Mouse (Mus musculus) CH12.LX (cell line): ENCODE results near the gene Noto. TPM values are rescaled to one million over a fixed set of nuclear protein-coding genes. Genes with fewer than 3 reads are reported as not detected.
A peak's percentile ranks its signal among the peaks of the same experiment; 100 is the strongest.
"Not testable (repeated sequence)": the region's sequence is repeated elsewhere in the genome, so short reads cannot be mapped to it uniquely, and the experiment has no call there.

Experiments used
- DNase-seq: peaks from one replicate; pipeline ENCODE4 v3.0.0-alpha.2; 2013; ENCODE audit errors: extremely low read depth
- H3K27ac ChIP-seq: 2 replicates; pipeline ENCODE4 v1.5.1; 2012; ENCODE audit warnings: low read depth, mild to moderate bottlenecking, control low read depth, moderate library complexity; ENCODE audit not compliant: insufficient read depth
- H3K27me3 ChIP-seq: replicated peaks from 2 replicates; pipeline ENCODE3; 2012; ENCODE audit warnings: inconsistent platforms
- H3K36me3 ChIP-seq, 2 experiments: replicated peaks in 1 of 2; 2 replicates each; pipeline versions ENCODE3 to v1.6.1; 2012; ENCODE audit warnings: inconsistent platforms in 1 of 2, low read length in 1 of 2, mild to moderate bottlenecking in 1 of 2, mixed read lengths in 1 of 2, moderate library complexity in 1 of 2; ENCODE audit not compliant: control insufficient read depth in 1 of 2, insufficient read depth in 1 of 2
- H3K4me1 ChIP-seq, 2 experiments: 2 replicates each; pipeline ENCODE4 v1.6.1; 2012; ENCODE audit warnings: inconsistent platforms in 1 of 2, moderate library complexity in 1 of 2; ENCODE audit not compliant: insufficient read depth in 2 of 2, control insufficient read depth in 1 of 2
- H3K4me2 ChIP-seq: 2 replicates; pipeline ENCODE4 v1.6.1; 2012; ENCODE audit warnings: low read depth, mild to moderate bottlenecking, control low read depth; ENCODE audit not compliant: poor library complexity, insufficient read depth, severe bottlenecking
- H3K4me3 ChIP-seq, 3 experiments: fragments of 150-350 bp in 1 of 3; sonication (generic) in 1 of 3; replicated peaks in 1 of 3; 2 replicates each; pipeline versions ENCODE3 to v1.5.1; 2011 to 2012; ENCODE audit warnings: low read depth in 2 of 3, low read length in 2 of 3, mild to moderate bottlenecking in 2 of 3, moderate library complexity in 2 of 3, control low read depth in 1 of 3, improper control_type of control experiment in 1 of 3, inconsistent platforms in 1 of 3, mixed read lengths in 1 of 3; ENCODE audit not compliant: poor library complexity in 1 of 3
- H3K79me2 ChIP-seq: replicated peaks from 2 replicates; pipeline ENCODE4 v1.6.1; 2012; ENCODE audit warnings: mild to moderate bottlenecking, moderate library complexity; ENCODE audit not compliant: control insufficient read depth, poor library complexity, insufficient read depth, severe bottlenecking; ENCODE audit errors: extremely low read depth
- H3K9ac ChIP-seq: 2 replicates; pipeline ENCODE4 v1.6.1; 2012; ENCODE audit warnings: low read depth, mild to moderate bottlenecking, control low read depth, moderate library complexity; ENCODE audit not compliant: insufficient read depth
- H3K9me3 ChIP-seq: replicated peaks from 2 replicates; pipeline ENCODE3; 2012; ENCODE audit warnings: low read length, inconsistent platforms, mixed read lengths
- CHD2 ChIP-seq: IDR thresholded peaks from 2 replicates; pipeline ENCODE4 v1.6.1; 2011; ENCODE audit warnings: low read length, improper control_type of control experiment
- CTCF ChIP-seq, 2 experiments: IDR thresholded peaks in 1 of 2; conservative IDR thresholded peaks in 1 of 2; 2 replicates each; pipeline ENCODE4 v1.5.1; 2011 to 2012; ENCODE audit warnings: low read depth in 2 of 2, low read length in 2 of 2, improper control_type of control experiment in 1 of 2, inconsistent platforms in 1 of 2, mild to moderate bottlenecking in 1 of 2, moderate library complexity in 1 of 2
- E2F4 ChIP-seq: IDR thresholded peaks from 2 replicates; pipeline ENCODE4 v1.6.1; 2011; ENCODE audit warnings: low read depth, low read length, improper control_type of control experiment; ENCODE audit not compliant: insufficient replicate concordance
- ELF1 ChIP-seq: IDR thresholded peaks from 2 replicates; pipeline ENCODE4 v1.6.1; 2014; ENCODE audit warnings: low read depth, mild to moderate bottlenecking, inconsistent platforms, low read length, improper control_type of control experiment
- EP300 ChIP-seq: IDR thresholded peaks from 2 replicates; pipeline ENCODE4 v1.6.1; 2011; ENCODE audit warnings: low read length, improper control_type of control experiment
- ETS1 ChIP-seq: conservative IDR thresholded peaks from 2 replicates; pipeline ENCODE4 v1.6.1; 2012; ENCODE audit warnings: low read depth, mild to moderate bottlenecking, inconsistent platforms, low read length, improper control_type of control experiment, moderate library complexity
- GABPA ChIP-seq: IDR thresholded peaks from 2 replicates; pipeline ENCODE4 v1.6.1; 2012; ENCODE audit warnings: low read depth, low read length, improper control_type of control experiment, inconsistent platforms; ENCODE audit not compliant: insufficient replicate concordance
- IRF4 ChIP-seq: IDR thresholded peaks from 2 replicates; pipeline ENCODE4 v1.6.1; 2014; ENCODE audit warnings: low read depth, mild to moderate bottlenecking, inconsistent platforms, low read length, improper control_type of control experiment
- JUN ChIP-seq: IDR thresholded peaks from 2 replicates; pipeline ENCODE4 v1.6.1; 2011; ENCODE audit warnings: low read depth, mild to moderate bottlenecking, low read length, improper control_type of control experiment, moderate library complexity; ENCODE audit not compliant: insufficient read depth
- JUND ChIP-seq: conservative IDR thresholded peaks from 2 replicates; pipeline ENCODE4 v1.6.1; 2011; ENCODE audit warnings: low read depth, low read length, improper control_type of control experiment
- MAFK ChIP-seq: IDR thresholded peaks from 2 replicates; pipeline ENCODE4 v1.6.1; 2011; ENCODE audit warnings: low read length, improper control_type of control experiment; ENCODE audit not compliant: insufficient replicate concordance
- MAZ ChIP-seq: IDR thresholded peaks from 2 replicates; pipeline ENCODE4 v1.6.1; 2012; ENCODE audit warnings: low read depth, mild to moderate bottlenecking, inconsistent platforms, low read length, improper control_type of control experiment, moderate library complexity
- MEF2A ChIP-seq: IDR thresholded peaks from 2 replicates; pipeline ENCODE4 v1.6.1; 2014; ENCODE audit warnings: low read depth, mild to moderate bottlenecking, inconsistent platforms, low read length, improper control_type of control experiment, borderline replicate concordance
- MXI1 ChIP-seq: IDR thresholded peaks from 2 replicates; pipeline ENCODE4 v1.6.1; 2011; ENCODE audit warnings: mild to moderate bottlenecking, low read depth, low read length, improper control_type of control experiment
- NELFE ChIP-seq: IDR thresholded peaks from 2 replicates; pipeline ENCODE4 v1.6.1; 2011; ENCODE audit warnings: low read depth, low read length, improper control_type of control experiment
- RCOR1 ChIP-seq: conservative IDR thresholded peaks from 2 replicates; pipeline ENCODE4 v1.6.1; 2012; ENCODE audit warnings: low read depth, mild to moderate bottlenecking, inconsistent platforms, low read length, improper control_type of control experiment
- SMC3 ChIP-seq: IDR thresholded peaks from 2 replicates; pipeline ENCODE4 v1.6.1; 2011; ENCODE audit warnings: low read depth, low read length, improper control_type of control experiment
- TBP ChIP-seq: conservative IDR thresholded peaks from 2 replicates; pipeline ENCODE4 v1.6.1; 2011; ENCODE audit warnings: low read depth, low read length, improper control_type of control experiment
- ZC3H11A ChIP-seq: IDR thresholded peaks from 2 replicates; pipeline ENCODE4 v1.6.1; 2012; ENCODE audit warnings: low read depth, mild to moderate bottlenecking, inconsistent platforms, low read length, improper control_type of control experiment
- ZKSCAN1 ChIP-seq: IDR thresholded peaks from 2 replicates; pipeline ENCODE4 v1.6.1; 2012; ENCODE audit warnings: low read depth, inconsistent platforms, low read length, improper control_type of control experiment, borderline replicate concordance
- dilution Hi-C: fragments of 300-500 bp; cut with MboI; formaldehyde crosslinking; loops from 2 replicates; pipeline ENCODE4 v1.14.3; 2020; ENCODE audit warnings: low sequenced_read_pairs; ENCODE audit not compliant: extremely low pct_unique_long_range_greater_than_20kb, extremely low pct_ligation_motif_present
- in situ Hi-C: fragments of 300-500 bp; cut with MboI; formaldehyde crosslinking; loops from 3 replicates; pipeline ENCODE4 v1.14.3; 2019; ENCODE audit warnings: low sequenced_read_pairs, low pct_ligation_motif_present, low pct_unique_long_range_greater_than_20kb, mixed read lengths
- polyA plus RNA-seq: library from polyadenylated mRNA; unstranded; fragments of >175 nt; gene quantifications from 2 replicates; pipeline ENCODE4 v1.2.1, GENCODE M21; 2012; ENCODE audit warnings: low read depth; ENCODE audit not compliant: insufficient read length
- total RNA-seq, 2 experiments: library from RNA; depleted of rRNA; stranded (reverse); fragments of 300-350 nt in 1 of 2; fragments of >200 nt in 1 of 2; gene quantifications; 2 replicates each; pipeline ENCODE4 v1.2.3; 2012 to 2014

Noto gene
- total and polyA plus RNA-seq, 3 experiments = not detected

- H3K4me1 ChIP-seq = peaks cover 0 to 8% of the 10 kb centered on the region in 2 experiments; a peak in 2 of 4 replicates
- H3K79me2 ChIP-seq = peaks cover 4% of the 10 kb centered on the region
- peaks cover 37 to 65% of the 10 kb centered on the region in 2 experiments for H3K36me3 ChIP-seq
- no peak overlapping the region for H3K9ac ChIP-seq
- no peak overlapping the region for H3K4me3 ChIP-seq
- no peak for DNase-seq
- no peak overlapping the region for H3K4me2 ChIP-seq
- no peak for TF ChIP-seq SMC3
- TF ChIP-seq MAZ = no peak
- no peak for TF ChIP-seq ELF1
- TF ChIP-seq EP300 = no peak
- no peak for TF ChIP-seq GABPA
- TF ChIP-seq CHD2 = no peak
- TF ChIP-seq RCOR1 = no peak
- TF ChIP-seq IRF4 = no peak
- no peak for TF ChIP-seq MAFK
- TF ChIP-seq TBP = no peak
- TF ChIP-seq ETS1 = no peak
- TF ChIP-seq E2F4 = no peak
- no peak for TF ChIP-seq CTCF (conservative IDR thresholded peaks at IDR 0.05 in 1 of 2, IDR thresholded peaks at IDR 0.05 in 1 of 2; ENCODE audit: low read depth in 2 of 2, low read length in 2 of 2)
- TF ChIP-seq JUN = no peak
- TF ChIP-seq MXI1 = no peak
- TF ChIP-seq NELFE = no peak
- TF ChIP-seq ZC3H11A = no peak
- TF ChIP-seq MEF2A = no peak
- no peak for TF ChIP-seq ZKSCAN1
- TF ChIP-seq JUND = no peak
- no peak overlapping the region for H3K27ac ChIP-seq
- no peaks in the 10 kb centered on the region for H3K9me3 ChIP-seq
- dilution Hi-C loops = no loop called here
- no peaks in the 10 kb centered on the region for H3K27me3 ChIP-seq
- in situ Hi-C loops = no loop called here
Measured at GRCm38 (mm10) chr6:85447351-85447750, 23.7 kb downstream of the Noto start.

GRCm38 (mm10) chr6:85450140-85450539 is 26.5 kb downstream of the Noto start:
- DNase-seq, H3K9me3 ChIP-seq, H3K27me3 ChIP-seq, H3K27ac ChIP-seq, dilution Hi-C loops, H3K4me3 ChIP-seq: not testable (repeated sequence)
- Histone ChIP-seq H3K9ac (peak overlapping the region; percentile 65; the same call in 1 of the 2 replicates), H3K4me1 (peaks cover 0 to 29% of the 10 kb centered on the region in 2 experiments; a peak in 2 of 4 replicates), H3K4me2 (peak overlapping the region; percentile 57), H3K36me3 (peaks cover 20 to 54% of the 10 kb centered on the region in 2 experiments), H3K79me2 (peaks cover 31% of the 10 kb centered on the region)
- in situ Hi-C loops = loop anchor here (25.0 kb wide), 1 partner anchor 462 kb away; the partner anchor contains the start of genes Nat8f1, Nat8f4 and Tprkb
